Mouse (Mus musculus): ENCODE results near the gene Apold1. TPM values are rescaled to one million over a fixed set of nuclear protein-coding genes. Genes with fewer than 3 reads are reported as not detected.
A peak's percentile ranks its signal among the peaks of the same experiment; 100 is the strongest.

Gene Apold1
- polyA plus RNA-seq, 1 experiment from 2014 or later, result 4.1 TPM

DNA sequence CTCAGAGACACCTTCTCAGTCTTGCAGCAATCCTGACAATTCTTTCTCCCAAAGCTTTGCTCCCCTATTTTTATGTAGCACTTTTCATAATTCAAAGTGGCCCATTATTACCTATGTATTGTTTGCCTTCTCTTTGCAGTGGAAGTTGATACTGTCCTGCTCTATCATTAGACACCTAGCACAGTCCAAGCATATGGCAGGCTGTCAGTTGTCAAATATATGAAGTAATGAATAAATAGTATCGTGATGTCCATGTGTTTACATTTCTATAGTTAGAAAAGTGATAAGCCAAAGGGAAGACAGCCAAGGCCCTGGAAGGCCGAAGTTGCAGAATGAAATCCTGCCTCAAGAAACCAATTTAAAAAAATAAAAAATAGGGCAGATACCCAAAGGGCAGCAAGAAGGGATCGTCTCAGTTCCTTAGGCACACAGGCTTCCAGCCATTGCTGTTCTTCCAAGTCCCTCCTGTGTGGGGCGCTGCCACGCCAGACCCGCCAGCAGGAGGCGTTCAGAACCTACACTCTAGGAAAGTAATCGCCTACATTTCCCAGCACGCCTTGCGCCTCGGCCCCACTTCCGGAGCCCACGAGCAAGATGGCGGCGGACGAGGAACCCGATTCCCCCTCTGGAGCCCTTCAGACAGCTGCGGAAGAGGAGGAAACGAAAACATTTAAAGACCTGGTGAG is 29.7 kb downstream of the Apold1 start, which contains the start of gene Ddx47:
TSS of gene Ddx47 (plus strand) at position 565 of the 686 bp plus-strand sequence.
- Histone ChIP-seq H3K36me3 (peaks cover 24% of the 10 kb centered on the region), H3K4me1 (replicated peaks) (peaks cover 7% of the 10 kb centered on the region), H3K4me2 (peak within 1 kb of the TSS; percentile 65), H3K27ac (replicated peaks) (peak within 1 kb of the TSS; percentile 63), H3K9me3 (no peaks in the 10 kb centered on the region), H3K4me3 (peak within 1 kb of the TSS; percentile 65), H3K9ac (peak within 1 kb of the TSS; percentile 74), H3K27me3 (no peaks in the 10 kb centered on the region)
- 5% methylated on average over 19 of the region's 19 CpGs for WGBS
- ATAC-seq (ENCODE audit: low FRiP score, low read depth), result peak; percentile 92

DNA sequence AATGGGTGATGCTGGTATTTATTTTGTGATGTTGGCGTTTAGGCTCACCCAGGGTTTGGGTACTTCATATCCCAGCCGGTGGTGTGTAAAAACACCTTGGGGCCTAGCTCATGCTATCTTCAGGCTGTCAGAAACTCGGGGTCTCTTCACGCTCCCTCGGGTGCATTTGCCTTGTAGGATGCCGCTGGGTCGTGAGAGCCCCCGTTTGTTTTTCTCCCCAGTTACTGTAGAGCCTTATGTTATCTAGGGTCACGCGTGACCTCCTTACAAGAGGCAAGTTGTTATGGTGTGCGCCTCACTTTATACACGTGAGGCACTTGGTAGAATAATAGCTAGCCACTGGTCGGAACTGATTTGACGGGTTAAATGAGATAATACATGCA is 30.2 kb downstream of the Apold1 start:
- Histone ChIP-seq H3K36me3 (peaks cover 29% of the 10 kb centered on the region), H3K27ac (replicated peaks) (peak overlapping the region; percentile 63), H3K9me3 (no peaks in the 10 kb centered on the region), H3K4me2 (peak overlapping the region; percentile 65), H3K9ac (peak overlapping the region; percentile 74), H3K4me3 (peak overlapping the region; percentile 65), H3K4me1 (replicated peaks) (peaks cover 7% of the 10 kb centered on the region), H3K27me3 (no peaks in the 10 kb centered on the region)
- 3% methylated on average over 14 of the region's 14 CpGs for WGBS
- peak; percentile 77 for ATAC-seq (ENCODE audit: low FRiP score, low read depth)

DNA sequence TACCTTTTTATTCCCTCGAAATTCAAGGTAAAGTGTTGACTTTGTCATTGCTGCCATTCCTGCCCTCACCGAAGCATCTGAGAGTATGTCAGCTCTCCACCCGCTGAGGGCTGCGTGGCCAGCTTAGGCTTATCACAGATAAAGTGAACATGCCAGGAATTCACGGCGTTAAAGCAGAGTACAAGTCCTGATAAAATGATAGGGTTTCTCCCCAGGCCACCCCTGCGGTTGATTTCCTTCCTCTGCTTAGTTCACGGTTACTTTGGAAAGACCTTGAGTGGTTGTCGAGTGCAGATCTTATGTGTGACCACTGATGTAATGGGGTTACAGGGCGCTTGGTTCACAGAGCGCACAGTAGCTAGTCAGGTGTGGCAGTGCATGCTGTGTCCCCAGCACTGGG is 35.7 kb downstream of the Apold1 start:
- no peak for ATAC-seq (ENCODE audit: low FRiP score, low read depth)
- H3K4me1 ChIP-seq (replicated peaks), result peaks cover 5% of the 10 kb centered on the region
- 98% methylated on average over 11 of the region's 11 CpGs for whole genome bisulfite sequencing
- H3K9me3 ChIP-seq, result no peaks in the 10 kb centered on the region
- H3K27ac ChIP-seq (replicated peaks), result no peak overlapping the region
- no peak overlapping the region for H3K9ac ChIP-seq
- no peaks in the 10 kb centered on the region for H3K27me3 ChIP-seq
- H3K36me3 ChIP-seq, result peaks cover 81% of the 10 kb centered on the region
- no peak overlapping the region for H3K4me3 ChIP-seq
- H3K4me2 ChIP-seq, result no peak overlapping the region

DNA sequence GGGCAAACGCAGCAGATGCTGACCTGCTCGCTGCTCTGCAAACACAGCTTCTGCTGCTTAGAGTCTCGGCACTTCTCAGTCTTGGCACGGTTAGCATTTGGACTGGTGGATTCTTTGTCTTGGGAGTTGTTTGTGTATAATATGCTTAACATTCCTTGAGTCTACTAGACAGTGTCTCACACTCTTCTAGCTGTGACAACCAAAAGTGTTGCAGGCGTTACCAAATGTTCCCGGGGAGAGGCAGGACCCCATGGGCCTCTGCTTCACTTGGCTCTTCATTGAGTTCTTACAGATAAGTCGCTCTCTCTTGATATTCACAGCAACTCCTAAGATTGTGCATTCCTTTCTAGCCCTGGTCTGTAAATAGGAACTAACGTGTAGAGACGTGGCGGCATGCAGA is 38.0 kb downstream of the Apold1 start:
- Histone ChIP-seq H3K4me1 (replicated peaks) (no peaks in the 10 kb centered on the region), H3K36me3 (peaks cover 93% of the 10 kb centered on the region), H3K27me3 (no peaks in the 10 kb centered on the region), H3K9me3 (no peaks in the 10 kb centered on the region), H3K27ac (replicated peaks) (no peak overlapping the region), H3K9ac (no peak overlapping the region), H3K4me2 (no peak overlapping the region), H3K4me3 (no peak overlapping the region)
- ATAC-seq (ENCODE audit: low FRiP score, low read depth), result no peak
- WGBS, result 87% methylated on average over 10 of the region's 10 CpGs

DNA sequence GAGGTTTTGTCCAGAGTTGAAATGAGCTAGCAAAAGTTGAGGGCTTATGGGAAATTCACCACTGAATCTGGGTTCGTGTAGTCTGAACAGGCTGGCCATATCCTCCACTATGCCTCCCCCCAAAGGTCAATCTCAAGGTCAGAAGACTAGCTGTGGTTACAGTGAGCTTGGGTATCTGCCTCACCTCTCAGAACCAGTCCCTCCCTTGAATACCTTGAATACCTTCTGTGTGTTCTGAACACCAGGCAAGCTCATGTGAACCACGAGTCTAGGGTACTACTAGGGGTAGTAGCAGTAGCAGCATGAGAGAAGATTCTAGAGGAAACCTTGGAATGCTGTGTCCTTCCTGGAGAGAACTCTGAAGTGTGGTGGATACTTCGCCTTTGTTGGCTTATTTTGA is 40.1 kb downstream of the Apold1 start:
- 93% methylated on average over 3 of the region's 3 CpGs for WGBS
- H3K4me3 ChIP-seq, result no peak overlapping the region
- no peak overlapping the region for H3K4me2 ChIP-seq
- peaks cover 76% of the 10 kb centered on the region for H3K36me3 ChIP-seq
- ATAC-seq (ENCODE audit: low FRiP score, low read depth), result no peak
- no peak overlapping the region for H3K27ac ChIP-seq (replicated peaks)
- H3K4me1 ChIP-seq (replicated peaks), result no peaks in the 10 kb centered on the region
- H3K9me3 ChIP-seq, result no peaks in the 10 kb centered on the region
- no peaks in the 10 kb centered on the region for H3K27me3 ChIP-seq
- no peak overlapping the region for H3K9ac ChIP-seq

DNA sequence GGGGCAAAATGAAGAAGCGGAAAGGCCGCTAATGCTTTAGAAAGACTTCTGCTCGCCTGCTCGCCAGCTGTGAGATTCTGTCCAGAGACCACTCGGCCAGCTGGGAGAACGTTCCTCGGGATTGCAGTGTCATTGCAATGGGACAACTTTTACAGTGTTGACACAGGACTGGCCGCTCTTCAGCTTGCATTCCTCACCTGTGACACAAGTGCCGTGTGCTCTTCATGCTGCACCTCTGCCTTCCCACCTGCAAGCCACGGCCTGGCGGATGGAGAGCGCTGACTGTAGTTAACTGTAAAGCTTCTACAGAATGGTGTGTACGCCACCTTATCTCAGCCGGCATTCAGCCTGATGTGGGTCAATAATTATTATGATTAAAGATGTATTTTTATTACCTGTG is 41.9 kb downstream of the Apold1 start:
- ATAC-seq (ENCODE audit: low FRiP score, low read depth), result no peak
- WGBS, result 91% methylated on average over 14 of the region's 14 CpGs
- H3K9ac ChIP-seq, result no peak overlapping the region

DNA sequence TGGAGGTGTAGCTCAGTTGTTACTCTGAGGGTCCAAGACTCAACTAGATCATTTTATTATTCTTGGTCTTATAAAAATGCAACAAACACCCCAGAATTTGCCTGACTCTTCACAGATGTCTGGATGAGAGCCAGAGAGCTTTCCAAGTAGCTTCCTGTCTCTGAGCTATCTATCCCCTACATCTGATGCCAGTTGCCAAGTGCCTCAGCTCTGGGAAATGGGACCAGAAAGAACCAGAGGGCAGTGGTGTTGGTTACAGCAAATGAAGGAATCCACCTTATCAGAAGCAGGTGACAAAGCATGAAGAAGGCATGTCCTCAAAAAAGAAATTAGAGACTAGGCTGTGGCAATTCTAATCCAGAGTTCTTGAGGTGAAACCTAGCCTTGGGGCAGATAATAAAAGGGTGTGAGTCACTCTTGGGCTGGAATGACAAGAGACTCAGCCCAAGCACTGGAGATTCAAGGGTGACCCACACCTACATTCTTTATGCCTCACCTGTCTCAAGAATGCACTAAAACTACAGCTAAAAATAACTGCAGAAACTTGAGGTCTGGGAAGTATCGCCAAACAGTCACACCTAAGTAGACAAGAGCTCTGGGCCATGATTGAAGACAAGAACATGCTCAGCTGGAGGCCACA is 43.4 kb downstream of the Apold1 start:
- 100% methylated on average over 1 of the region's 1 CpGs for WGBS
- H3K36me3 ChIP-seq, result peaks cover 44% of the 10 kb centered on the region

More for the DNA sequence above, 41.9 kb downstream of the Apold1 start:
- H3K27me3 ChIP-seq, result no peaks in the 10 kb centered on the region
- H3K27ac ChIP-seq (replicated peaks), result no peak overlapping the region
- no peaks in the 10 kb centered on the region for H3K9me3 ChIP-seq
- H3K4me2 ChIP-seq, result no peak overlapping the region
- peaks cover 58% of the 10 kb centered on the region for H3K36me3 ChIP-seq
- H3K4me1 ChIP-seq (replicated peaks), result no peaks in the 10 kb centered on the region
- H3K4me3 ChIP-seq, result no peak overlapping the region

DNA sequence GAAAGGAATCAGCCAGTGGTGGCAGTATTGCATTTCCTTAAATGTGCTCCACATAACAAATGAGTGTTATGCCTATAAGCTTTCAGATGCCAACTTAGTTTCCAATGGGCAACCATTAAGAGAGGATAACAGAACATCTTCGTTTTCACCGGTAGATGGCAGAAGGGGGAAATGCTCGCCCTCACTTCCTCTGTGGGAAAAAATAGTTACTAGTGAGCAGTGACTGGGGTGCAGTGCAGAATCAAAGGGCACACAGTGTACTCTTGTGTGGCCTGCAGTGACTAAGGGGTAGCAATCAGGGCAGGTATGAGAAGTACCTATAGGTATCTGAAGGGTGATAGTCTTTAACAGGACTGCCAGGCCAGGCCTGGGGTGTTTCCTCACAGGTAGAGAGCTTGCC is 44.7 kb downstream of the Apold1 start:
- H3K9ac ChIP-seq, result no peak overlapping the region
- no peaks in the 10 kb centered on the region for H3K9me3 ChIP-seq
- peaks cover 31% of the 10 kb centered on the region for H3K36me3 ChIP-seq
- no peak overlapping the region for H3K4me3 ChIP-seq
- no peaks in the 10 kb centered on the region for H3K4me1 ChIP-seq (replicated peaks)
- no peaks in the 10 kb centered on the region for H3K27me3 ChIP-seq
- no peak overlapping the region for H3K27ac ChIP-seq (replicated peaks)
- H3K4me2 ChIP-seq, result no peak overlapping the region
- peak; percentile 59 for ATAC-seq (ENCODE audit: low FRiP score, low read depth)
- 6% methylated on average over 3 of the region's 3 CpGs for WGBS

More for the DNA sequence above, 43.4 kb downstream of the Apold1 start:
- H3K9ac ChIP-seq, result no peak overlapping the region
- no peaks in the 10 kb centered on the region for H3K4me1 ChIP-seq (replicated peaks)
- H3K4me2 ChIP-seq, result no peak overlapping the region
- no peaks in the 10 kb centered on the region for H3K27me3 ChIP-seq
- H3K27ac ChIP-seq (replicated peaks), result no peak overlapping the region
- no peaks in the 10 kb centered on the region for H3K9me3 ChIP-seq
- no peak for ATAC-seq (ENCODE audit: low FRiP score, low read depth)
- H3K4me3 ChIP-seq, result no peak overlapping the region

DNA sequence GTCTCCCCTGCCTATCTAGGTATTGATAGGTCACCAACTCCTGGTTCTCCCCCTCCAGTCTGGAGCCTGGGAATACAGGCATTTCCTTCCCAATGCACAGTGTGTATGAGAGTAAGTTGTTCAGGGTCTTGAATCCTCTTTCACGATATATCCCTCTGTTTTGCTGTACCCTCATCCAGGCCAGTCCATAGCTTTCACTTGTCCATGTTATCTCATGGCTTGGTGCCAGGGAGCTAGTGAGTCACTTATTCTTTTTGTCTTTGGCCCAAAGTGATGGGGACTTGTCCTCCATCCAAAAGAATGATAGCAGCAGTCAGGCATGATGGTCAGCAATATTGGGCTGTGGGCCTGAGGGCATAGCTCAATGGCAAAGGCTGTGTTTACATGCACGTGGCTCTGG is 45.2 kb downstream of the Apold1 start:
- no peak overlapping the region for H3K4me2 ChIP-seq
- no peak for ATAC-seq (ENCODE audit: low FRiP score, low read depth)
- H3K9ac ChIP-seq, result no peak overlapping the region
- no peak overlapping the region for H3K4me3 ChIP-seq
- no peaks in the 10 kb centered on the region for H3K9me3 ChIP-seq
- H3K4me1 ChIP-seq (replicated peaks), result no peaks in the 10 kb centered on the region
- no peaks in the 10 kb centered on the region for H3K27me3 ChIP-seq
- peaks cover 26% of the 10 kb centered on the region for H3K36me3 ChIP-seq
- H3K27ac ChIP-seq (replicated peaks), result no peak overlapping the region
- 81% methylated on average over 2 of the region's 2 CpGs for WGBS

DNA sequence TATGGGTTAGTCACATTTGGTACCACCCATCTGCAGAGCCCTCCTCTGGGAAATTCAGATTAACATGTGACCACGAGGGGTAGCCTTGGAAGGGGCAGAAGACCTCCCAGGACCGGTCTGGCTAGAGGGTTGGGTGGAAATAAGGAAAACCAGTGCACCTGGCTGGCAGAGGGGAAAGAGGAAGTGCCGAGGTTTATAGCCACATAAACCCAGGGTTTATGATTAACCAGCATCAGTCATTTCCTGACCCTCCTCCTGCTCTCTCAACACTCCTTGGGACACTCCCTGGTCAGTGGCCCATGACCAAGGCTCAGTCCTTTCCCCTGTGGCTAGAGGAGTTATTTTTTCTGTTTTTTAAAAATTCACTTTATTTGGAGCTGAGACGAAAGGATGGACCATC is 47.7 kb downstream of the Apold1 start:
- no peak for ATAC-seq (ENCODE audit: low FRiP score, low read depth)
- no peaks in the 10 kb centered on the region for H3K4me1 ChIP-seq (replicated peaks)
- H3K4me3 ChIP-seq, result no peak overlapping the region
- WGBS, result 67% methylated on average over 4 of the region's 4 CpGs
- H3K27me3 ChIP-seq, result no peaks in the 10 kb centered on the region
- peaks cover 3% of the 10 kb centered on the region; the same call in 1 of the 2 replicates for H3K36me3 ChIP-seq
- H3K27ac ChIP-seq (replicated peaks), result no peak overlapping the region
- H3K4me2 ChIP-seq, result no peak overlapping the region
- no peak overlapping the region for H3K9ac ChIP-seq
- no peaks in the 10 kb centered on the region for H3K9me3 ChIP-seq
